Mouse (Mus musculus) CH12.LX (cell line): ENCODE results near the gene Teddm1b.

Source experiments
- BHLHE40 ChIP-seq: IDR thresholded peaks from 2 replicates; pipeline ENCODE4 v1.6.1; 2011; ENCODE audit warnings: mild to moderate bottlenecking, low read depth, low read length, improper control_type of control experiment
- CHD2 ChIP-seq: IDR thresholded peaks from 2 replicates; pipeline ENCODE4 v1.6.1; 2011; ENCODE audit warnings: low read length, improper control_type of control experiment
- CTCF ChIP-seq, 2 experiments: IDR thresholded peaks in 1 of 2; conservative IDR thresholded peaks in 1 of 2; 2 replicates each; pipeline ENCODE4 v1.5.1; 2011 to 2012; ENCODE audit warnings: low read depth in 2 of 2, low read length in 2 of 2, improper control_type of control experiment in 1 of 2, inconsistent platforms in 1 of 2, mild to moderate bottlenecking in 1 of 2, moderate library complexity in 1 of 2
- E2F4 ChIP-seq: IDR thresholded peaks from 2 replicates; pipeline ENCODE4 v1.6.1; 2011; ENCODE audit warnings: low read depth, low read length, improper control_type of control experiment; ENCODE audit not compliant: insufficient replicate concordance
- ELF1 ChIP-seq: IDR thresholded peaks from 2 replicates; pipeline ENCODE4 v1.6.1; 2014; ENCODE audit warnings: low read depth, mild to moderate bottlenecking, inconsistent platforms, low read length, improper control_type of control experiment
- EP300 ChIP-seq: IDR thresholded peaks from 2 replicates; pipeline ENCODE4 v1.6.1; 2011; ENCODE audit warnings: low read length, improper control_type of control experiment
- ETS1 ChIP-seq: conservative IDR thresholded peaks from 2 replicates; pipeline ENCODE4 v1.6.1; 2012; ENCODE audit warnings: low read depth, mild to moderate bottlenecking, inconsistent platforms, low read length, improper control_type of control experiment, moderate library complexity
- IRF4 ChIP-seq: IDR thresholded peaks from 2 replicates; pipeline ENCODE4 v1.6.1; 2014; ENCODE audit warnings: low read depth, mild to moderate bottlenecking, inconsistent platforms, low read length, improper control_type of control experiment
- JUND ChIP-seq: conservative IDR thresholded peaks from 2 replicates; pipeline ENCODE4 v1.6.1; 2011; ENCODE audit warnings: low read depth, low read length, improper control_type of control experiment
- MAFK ChIP-seq: IDR thresholded peaks from 2 replicates; pipeline ENCODE4 v1.6.1; 2011; ENCODE audit warnings: low read length, improper control_type of control experiment; ENCODE audit not compliant: insufficient replicate concordance
- MAZ ChIP-seq: IDR thresholded peaks from 2 replicates; pipeline ENCODE4 v1.6.1; 2012; ENCODE audit warnings: low read depth, mild to moderate bottlenecking, inconsistent platforms, low read length, improper control_type of control experiment, moderate library complexity
- MEF2A ChIP-seq: IDR thresholded peaks from 2 replicates; pipeline ENCODE4 v1.6.1; 2014; ENCODE audit warnings: low read depth, mild to moderate bottlenecking, inconsistent platforms, low read length, improper control_type of control experiment, borderline replicate concordance
- POLR2A ChIP-seq: IDR thresholded peaks from 2 replicates; pipeline ENCODE4 v1.6.1; 2011; ENCODE audit warnings: low read depth, mild to moderate bottlenecking, improper control_type of control experiment, low read length
- TCF12 ChIP-seq: IDR thresholded peaks from 2 replicates; pipeline ENCODE4 v1.6.1; 2014; ENCODE audit warnings: low read depth, mild to moderate bottlenecking, inconsistent platforms, low read length, improper control_type of control experiment

DNA sequence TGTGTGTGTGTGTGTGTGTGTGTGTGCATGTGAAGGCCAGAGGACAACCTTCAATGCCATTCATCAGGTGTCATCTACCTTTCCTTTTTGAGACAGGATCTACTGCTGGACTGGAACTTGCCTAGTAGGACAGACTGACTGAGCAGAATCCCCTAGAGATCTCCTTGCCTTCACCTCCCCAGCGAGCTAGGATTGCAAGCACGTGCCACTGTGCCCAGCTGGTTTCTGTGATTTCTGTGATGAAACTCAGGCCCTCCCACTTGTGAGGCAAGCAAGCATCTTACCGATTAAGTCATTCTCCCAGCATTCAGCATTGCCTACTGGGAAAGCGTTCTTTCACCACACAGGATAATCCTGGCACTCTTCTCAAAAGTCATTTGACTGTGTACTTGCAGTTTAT is 43.4 kb upstream of the Teddm1b start:
- TF ChIP-seq TCF12 (no peak), MAZ (no peak), BHLHE40 (no peak), JUND (no peak), CTCF (conservative IDR thresholded peaks at IDR 0.05 in 1 of 2, IDR thresholded peaks at IDR 0.05 in 1 of 2; ENCODE audit: low read depth in 2 of 2, low read length in 2 of 2) (no peak), MAFK (no peak), MEF2A (no peak), IRF4 (no peak), E2F4 (no peak), EP300 (no peak), CHD2 (no peak), ELF1 (no peak), ETS1 (no peak), POLR2A (no peak)
